Mouse (Mus musculus) liver, adult 2 months (tissue): Measurements from ENCODE around the gene Brk1. TPM values are rescaled to one million over a fixed set of nuclear protein-coding genes. Genes with fewer than 3 reads are reported as not detected.

Experiments
- DNase-seq: peaks from one replicate; pipeline ENCODE4 v3.0.0-alpha.2; 2011; ENCODE audit warnings: low read depth, low spot score; ENCODE audit errors: extremely low read depth
- H3K27ac ChIP-seq: fragments of 200-500 bp; replicated peaks from 2 replicates; pipeline ENCODE4 v1.5.1; 2012; ENCODE audit warnings: low read depth, mild to moderate bottlenecking, control low read depth, inconsistent platforms, low read length; ENCODE audit not compliant: insufficient read depth
- H3K27me3 ChIP-seq: fragments of 200-500 bp; 2 replicates; pipeline ENCODE4 v1.6.1; 2012; ENCODE audit warnings: mild to moderate bottlenecking, moderate library complexity, low read length, inconsistent platforms; ENCODE audit not compliant: control insufficient read depth, insufficient read depth
- H3K36me3 ChIP-seq: fragments of 200-500 bp; 2 replicates; pipeline ENCODE4 v1.6.1; 2012; ENCODE audit warnings: low read length, inconsistent platforms; ENCODE audit not compliant: control insufficient read depth, insufficient read depth
- H3K4me1 ChIP-seq: fragments of 200-500 bp; 2 replicates; pipeline ENCODE4 v1.6.1; 2011; ENCODE audit warnings: low read length; ENCODE audit not compliant: control insufficient read depth, insufficient read depth
- H3K4me3 ChIP-seq: fragments of 200-500 bp; 2 replicates; pipeline ENCODE4 v1.5.1; 2011; ENCODE audit warnings: low read depth, mild to moderate bottlenecking, control low read depth, low read length, moderate library complexity; ENCODE audit not compliant: insufficient read depth
- H3K79me2 ChIP-seq: fragments of 200-500 bp; 2 replicates; pipeline ENCODE4 v1.6.1; 2012; ENCODE audit warnings: inconsistent platforms, mild to moderate bottlenecking, low read length, moderate library complexity; ENCODE audit not compliant: control insufficient read depth, insufficient read depth
- H3K9ac ChIP-seq: fragments of 200-500 bp; 2 replicates; pipeline ENCODE4 v1.6.1; 2012; ENCODE audit warnings: low read depth, mild to moderate bottlenecking, control low read depth, inconsistent platforms, low read length
- CTCF ChIP-seq: fragments of 200-500 bp; IDR thresholded peaks from 2 replicates; pipeline ENCODE4 v1.5.1; 2011; ENCODE audit warnings: low read depth, low read length, control low read depth
- POLR2A ChIP-seq: fragments of 200-500 bp; IDR thresholded peaks from 2 replicates; pipeline ENCODE4 v1.6.1; 2011; ENCODE audit warnings: low read length, control low read depth; ENCODE audit not compliant: insufficient read depth; ENCODE audit errors: extremely low read depth
- WGBS: fragments of 180-500 bp; shearing (Covaris S2); methylation state at CpG from one replicate; pipeline ENCODE4 v1.1.7; 2018; 5-methylcytosine and 5-hydroxymethylcytosine counted together
- polyA plus RNA-seq: library from polyadenylated mRNA; depleted of rRNA; stranded (reverse); fragments of >200 nt; gene quantifications from 2 replicates; pipeline ENCODE4 v1.2.3, GENCODE M21; 2012
- total RNA-seq: library from RNA; depleted of rRNA; stranded (reverse); fragments of >200 nt; gene quantifications from 2 replicates; pipeline ENCODE4 v1.2.3, GENCODE M21; 2014

The Brk1 gene
- total and polyA plus RNA-seq, 2 experiments = 76.0 to 80.3 TPM

GRCm38 (mm10) chr6:113602821-113603220, 1.8 kb upstream of the Brk1 start:
- TF ChIP-seq POLR2A = no peak
- no peak for TF ChIP-seq CTCF
- 93% methylated on average over 6 of the region's 6 CpGs for WGBS

GRCm38 (mm10) chr6:113603993-113604392, 579 bp upstream of the Brk1 start:
- Histone ChIP-seq H3K79me2 (peaks cover 28% of the 10 kb centered on the region), H3K4me3 (peak overlapping the region; percentile 94), H3K36me3 (no peaks in the 10 kb centered on the region), H3K27me3 (no peaks in the 10 kb centered on the region), H3K4me1 (peaks cover 11% of the 10 kb centered on the region; the same call in 1 of the 2 replicates), H3K27ac (no peak overlapping the region), H3K9ac (peak overlapping the region; percentile 36)
- no peak for DNase-seq
- WGBS = 73% methylated on average over 12 of the region's 12 CpGs
- TF ChIP-seq POLR2A (no peak), CTCF (no peak)

More at GRCm38 (mm10) chr6:113602821-113603220, 1.8 kb upstream of the Brk1 start:
- Histone ChIP-seq H3K4me3 (no peak overlapping the region), H3K27ac (no peak overlapping the region), H3K9ac (no peak overlapping the region), H3K36me3 (no peaks in the 10 kb centered on the region), H3K79me2 (peaks cover 20% of the 10 kb centered on the region), H3K4me1 (peaks cover 9% of the 10 kb centered on the region; the same call in 1 of the 2 replicates), H3K27me3 (no peaks in the 10 kb centered on the region)
- DNase-seq = no peak

GRCm38 (mm10) chr6:113605224-113605545, 613 bp downstream of the Brk1 start:
- peak overlapping the region; percentile 71 for H3K27ac ChIP-seq
- TF ChIP-seq POLR2A (no peak), CTCF (no peak)
- WGBS = 5% methylated on average over 10 of the region's 10 CpGs
- H3K4me3 ChIP-seq = peak overlapping the region; percentile 94
- peak overlapping the region; percentile 90 for H3K9ac ChIP-seq
- peaks cover 11% of the 10 kb centered on the region; the same call in 1 of the 2 replicates for H3K4me1 ChIP-seq
- DNase-seq = no peak
- H3K27me3 ChIP-seq = no peaks in the 10 kb centered on the region
- no peaks in the 10 kb centered on the region for H3K36me3 ChIP-seq
- H3K79me2 ChIP-seq = peaks cover 31% of the 10 kb centered on the region

GRCm38 (mm10) chr6:113608871-113609270, 4.3 kb downstream of the Brk1 start:
- peak; percentile 37 for DNase-seq
- no peak overlapping the region for H3K9ac ChIP-seq
- 50% methylated on average over 6 of the region's 6 CpGs for WGBS
- no peak overlapping the region for H3K27ac ChIP-seq
- peaks cover 36% of the 10 kb centered on the region for H3K79me2 ChIP-seq
- peaks cover 11% of the 10 kb centered on the region; the same call in 1 of the 2 replicates for H3K4me1 ChIP-seq
- no peaks in the 10 kb centered on the region for H3K27me3 ChIP-seq
- TF ChIP-seq CTCF (no peak), POLR2A (no peak)
- 0 out of 2 replicates have a peak, but pooled peaks cover 2% of the 10 kb centered on the region for H3K36me3 ChIP-seq
- no peak overlapping the region for H3K4me3 ChIP-seq

- Histone ChIP-seq H3K9ac (no peak overlapping the region), H3K4me1 (peaks cover 11% of the 10 kb centered on the region; the same call in 1 of the 2 replicates), H3K4me3 (no peak overlapping the region), H3K27ac (no peak overlapping the region), H3K36me3 (0 out of 2 replicates have a peak, but pooled peaks cover 2% of the 10 kb centered on the region), H3K27me3 (no peaks in the 10 kb centered on the region), H3K79me2 (peaks cover 36% of the 10 kb centered on the region)
- DNase-seq = no peak
- 91% methylated on average over 7 of the region's 7 CpGs for WGBS
- no peak for TF ChIP-seq POLR2A
- no peak for TF ChIP-seq CTCF
These were observed 4.7 kb downstream of the Brk1 start for GRCm38 (mm10) chr6:113609293-113609692.

GRCm38 (mm10) chr6:113612258-113612969, 7.8 kb downstream of the Brk1 start:
- Histone ChIP-seq H3K4me1 (0 out of 2 replicates have a peak, but pooled peaks cover 2% of the 10 kb centered on the region), H3K27me3 (no peaks in the 10 kb centered on the region), H3K79me2 (peaks cover 15% of the 10 kb centered on the region; the same call in 1 of the 2 replicates), H3K4me3 (no peak overlapping the region), H3K36me3 (peaks cover 13% of the 10 kb centered on the region; the same call in 1 of the 2 replicates), H3K9ac (no peak overlapping the region), H3K27ac (no peak overlapping the region)
- no peak for DNase-seq
- no peak for TF ChIP-seq POLR2A
- no peak for TF ChIP-seq CTCF
- WGBS = 71% methylated on average over 8 of the region's 8 CpGs
